Mouse (Mus musculus) limb, embryonic 15.5 days (tissue): ENCODE measurements around the gene Slc25a13. TPM values are rescaled to one million over a fixed set of nuclear protein-coding genes. Genes with fewer than 3 reads are reported as not detected.

Experiments used
- ATAC-seq: fragments of 200-750 bp; cut with Nextera tagmentation; 2 replicates; pipeline ENCODE4 v1.8.0; 2017; ENCODE audit warnings: low read depth, moderate TSS enrichment; ENCODE audit not compliant: insufficient number of reproducible peaks, low FRiP score, low TSS enrichment
- H3K27ac ChIP-seq: fragments of 300-500 bp; sonication (generic); 2 replicates; pipeline ENCODE4 v1.5.1; 2015; ENCODE audit warnings: moderate library complexity, mild to moderate bottlenecking, inconsistent platforms
- H3K27me3 ChIP-seq: fragments of 300-500 bp; sonication (generic); 2 replicates; pipeline ENCODE4 v1.6.1; 2015; ENCODE audit warnings: inconsistent platforms
- H3K36me3 ChIP-seq: fragments of 300-500 bp; sonication (generic); 2 replicates; pipeline ENCODE4 v1.6.1; 2015; ENCODE audit warnings: inconsistent platforms
- H3K4me1 ChIP-seq: fragments of 300-500 bp; sonication (generic); 2 replicates; pipeline ENCODE4 v1.6.1; 2015; ENCODE audit warnings: inconsistent platforms
- H3K4me2 ChIP-seq: fragments of 300-500 bp; sonication (generic); 2 replicates; pipeline ENCODE4 v1.6.1; 2015; ENCODE audit warnings: mild to moderate bottlenecking, inconsistent platforms
- H3K4me3 ChIP-seq: fragments of 300-500 bp; sonication (generic); 2 replicates; pipeline ENCODE4 v1.5.1; 2015; ENCODE audit warnings: mild to moderate bottlenecking, inconsistent platforms
- H3K9ac ChIP-seq: fragments of 300-500 bp; sonication (generic); 2 replicates; pipeline ENCODE4 v1.6.1; 2015; ENCODE audit warnings: inconsistent platforms
- H3K9me3 ChIP-seq: fragments of 300-500 bp; sonication (generic); 2 replicates; pipeline ENCODE4 v1.6.1; 2016; ENCODE audit warnings: inconsistent platforms
- WGBS: fragments of 180-500 bp; shearing (Covaris S2); methylation state at CpG from one replicate; pipeline ENCODE4 v1.1.7; 2015; 5-methylcytosine and 5-hydroxymethylcytosine counted together
- polyA plus RNA-seq: library from polyadenylated mRNA; unstranded; fragments of >200 nt; fragmentation: Nextera tagmentation; extraction: Ambion mirVana; gene quantifications from 2 replicates; pipeline ENCODE4 v1.2.1, GENCODE M21; 2015

Gene Slc25a13
- polyA plus RNA-seq, 1 experiment from 2014 or later: 17.2 TPM

- H3K4me1 ChIP-seq: no peaks in the 10 kb centered on the region
- no peak overlapping the region for H3K9ac ChIP-seq
- H3K4me2 ChIP-seq: no peak overlapping the region
- no peak overlapping the region for H3K27ac ChIP-seq
- WGBS: 88% methylated on average over 6 of the region's 6 CpGs
- H3K9me3 ChIP-seq: no peaks in the 10 kb centered on the region
- no peak overlapping the region for H3K4me3 ChIP-seq
- H3K27me3 ChIP-seq: no peaks in the 10 kb centered on the region
- peaks cover 2% of the 10 kb centered on the region; the same call in 1 of the 2 replicates for H3K36me3 ChIP-seq
- no peak for ATAC-seq
Observed at GRCm38 (mm10) chr6:6067201-6067600, 149.8 kb downstream of the Slc25a13 start.

DNA sequence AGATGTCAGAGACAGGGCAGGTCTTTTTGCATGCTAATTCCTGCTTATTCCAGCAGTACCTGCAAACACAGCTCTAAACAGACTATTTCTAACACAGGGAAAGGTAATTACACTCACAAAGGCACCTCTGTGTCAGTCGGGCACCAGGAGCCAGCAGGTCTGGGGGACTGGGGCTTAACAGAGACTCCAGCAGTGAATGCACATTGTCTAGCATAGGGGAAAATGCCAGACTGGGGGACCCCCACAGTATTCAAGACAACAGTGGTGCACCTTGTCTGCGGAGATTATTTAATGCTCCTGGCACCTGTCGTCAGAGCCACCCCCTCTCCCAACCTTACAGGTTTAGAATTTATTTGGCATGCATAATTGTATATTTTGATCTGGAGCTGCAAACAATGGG lies 158.4 kb downstream of the Slc25a13 start:
- Histone ChIP-seq H3K4me1 (no peaks in the 10 kb centered on the region), H3K27me3 (no peaks in the 10 kb centered on the region), H3K36me3 (no peaks in the 10 kb centered on the region), H3K9me3 (no peaks in the 10 kb centered on the region), H3K9ac (no peak overlapping the region), H3K27ac (no peak overlapping the region), H3K4me3 (no peak overlapping the region), H3K4me2 (no peak overlapping the region)
- ATAC-seq: no peak
- WGBS: 38% methylated on average over 3 of the region's 3 CpGs

- Histone ChIP-seq H3K9me3 (no peaks in the 10 kb centered on the region), H3K36me3 (no peaks in the 10 kb centered on the region), H3K27ac (no peak overlapping the region), H3K4me1 (no peaks in the 10 kb centered on the region), H3K4me2 (no peak overlapping the region), H3K9ac (no peak overlapping the region), H3K27me3 (no peaks in the 10 kb centered on the region), H3K4me3 (no peak overlapping the region)
- 44% methylated on average over 3 of the region's 3 CpGs for WGBS
- ATAC-seq: no peak
Observed at GRCm38 (mm10) chr6:6053946-6054345, 163.0 kb downstream of the Slc25a13 start.

- H3K9ac ChIP-seq: no peak overlapping the region
- no peaks in the 10 kb centered on the region for H3K27me3 ChIP-seq
- no peaks in the 10 kb centered on the region for H3K36me3 ChIP-seq
- H3K4me1 ChIP-seq: no peaks in the 10 kb centered on the region
- no peak for ATAC-seq
- no peak overlapping the region for H3K27ac ChIP-seq
- no peak overlapping the region for H3K4me2 ChIP-seq
- 62% methylated on average over 11 of the region's 11 CpGs for WGBS
- no peak overlapping the region for H3K4me3 ChIP-seq
- no peaks in the 10 kb centered on the region for H3K9me3 ChIP-seq
Observed at GRCm38 (mm10) chr6:6052696-6053095, 164.3 kb downstream of the Slc25a13 start.

DNA sequence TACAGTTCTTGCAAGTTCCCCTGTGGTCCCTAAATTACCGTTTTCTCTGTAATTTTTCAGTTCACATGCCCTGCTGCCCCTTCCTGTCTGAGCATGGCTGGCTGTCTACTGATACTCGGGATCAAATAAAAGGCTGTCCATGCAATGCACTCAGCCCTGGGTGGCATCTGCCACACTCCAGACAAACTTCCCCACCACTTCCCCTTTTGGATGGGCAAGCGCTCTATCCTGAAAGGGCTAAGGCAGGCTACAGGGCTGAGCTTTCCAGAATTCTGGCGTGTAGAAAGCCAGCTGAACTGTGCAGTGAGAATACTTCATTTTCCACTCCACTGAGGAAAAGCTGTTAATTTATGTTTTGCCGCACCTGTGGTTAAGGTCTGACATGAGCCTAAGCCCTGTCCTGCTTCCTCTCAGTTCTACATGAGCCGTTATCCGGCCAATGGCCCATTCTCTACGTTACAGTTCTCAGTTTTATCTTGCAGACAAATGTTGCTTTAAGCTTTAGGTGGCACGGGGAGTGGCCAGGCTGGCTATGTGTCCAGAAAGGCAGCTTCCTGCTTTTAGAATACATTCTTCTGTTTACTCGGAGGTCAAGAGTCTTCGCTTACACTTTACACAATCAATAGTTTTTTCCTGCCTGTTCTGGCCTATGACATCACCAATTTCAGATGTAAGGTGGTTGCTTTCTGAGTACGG lies 170.1 kb downstream of the Slc25a13 start:
- ATAC-seq: no peak
- H3K9me3 ChIP-seq: no peaks in the 10 kb centered on the region
- WGBS: 56% methylated on average over 12 of the region's 12 CpGs
- no peak overlapping the region for H3K4me3 ChIP-seq
- H3K27me3 ChIP-seq: no peaks in the 10 kb centered on the region
- no peak overlapping the region for H3K9ac ChIP-seq
- H3K27ac ChIP-seq: no peak overlapping the region
- H3K4me2 ChIP-seq: no peak overlapping the region
- no peaks in the 10 kb centered on the region for H3K36me3 ChIP-seq
- H3K4me1 ChIP-seq: 0 out of 2 replicates have a peak, but pooled peaks cover 3% of the 10 kb centered on the region

GRCm38 (mm10) chr6:6038773-6039550 lies 178.0 kb downstream of the Slc25a13 start:
- Histone ChIP-seq H3K9me3 (no peaks in the 10 kb centered on the region), H3K27ac (peak overlapping the region; percentile 81), H3K36me3 (no peaks in the 10 kb centered on the region), H3K4me3 (no peak overlapping the region), H3K9ac (no peak overlapping the region), H3K27me3 (peaks cover 8% of the 10 kb centered on the region; the same call in 1 of the 2 replicates), H3K4me1 (peaks cover 13% of the 10 kb centered on the region; the same call in 1 of the 2 replicates), H3K4me2 (peak overlapping the region; percentile 24; the same call in 1 of the 2 replicates)
- ATAC-seq: peak; percentile 74; the same call in 1 of the 2 replicates
- 26% methylated on average over 18 of the region's 18 CpGs for WGBS

GRCm38 (mm10) chr6:6027664-6028063 lies 189.3 kb downstream of the Slc25a13 start:
- Histone ChIP-seq H3K27me3 (peaks cover 8% of the 10 kb centered on the region), H3K4me3 (no peak overlapping the region), H3K9me3 (no peaks in the 10 kb centered on the region), H3K9ac (no peak overlapping the region), H3K27ac (no peak overlapping the region), H3K4me1 (peaks cover 2% of the 10 kb centered on the region; the same call in 1 of the 2 replicates), H3K4me2 (no peak overlapping the region), H3K36me3 (no peaks in the 10 kb centered on the region)
- WGBS: 38% methylated on average over 6 of the region's 6 CpGs
- no peak for ATAC-seq

- no peaks in the 10 kb centered on the region for H3K36me3 ChIP-seq
- no peak overlapping the region for H3K4me2 ChIP-seq
- H3K27ac ChIP-seq: no peak overlapping the region
- no peak overlapping the region for H3K9ac ChIP-seq
- H3K27me3 ChIP-seq: peaks cover 3% of the 10 kb centered on the region; the same call in 1 of the 2 replicates
- 63% methylated on average over 6 of the region's 6 CpGs for WGBS
- H3K9me3 ChIP-seq: no peaks in the 10 kb centered on the region
- no peak overlapping the region for H3K4me3 ChIP-seq
- no peak for ATAC-seq
- peaks cover 2% of the 10 kb centered on the region; the same call in 1 of the 2 replicates for H3K4me1 ChIP-seq
Observed at GRCm38 (mm10) chr6:6023976-6024375, 193.0 kb downstream of the Slc25a13 start.

- Histone ChIP-seq H3K9me3 (no peaks in the 10 kb centered on the region), H3K4me3 (no peak overlapping the region), H3K36me3 (no peaks in the 10 kb centered on the region), H3K4me1 (no peaks in the 10 kb centered on the region; the same call in 1 of the 2 replicates), H3K9ac (no peak overlapping the region), H3K4me2 (no peak overlapping the region), H3K27ac (no peak overlapping the region), H3K27me3 (no peaks in the 10 kb centered on the region)
- 29% methylated on average over 9 of the region's 9 CpGs for WGBS
- no peak for ATAC-seq
Observed at GRCm38 (mm10) chr6:6016931-6017330, 200.0 kb downstream of the Slc25a13 start.

GRCm38 (mm10) chr6:6015616-6016015 lies 201.4 kb downstream of the Slc25a13 start:
- no peak overlapping the region for H3K9ac ChIP-seq
- no peaks in the 10 kb centered on the region for H3K9me3 ChIP-seq
- H3K4me2 ChIP-seq: no peak overlapping the region
- no peak for ATAC-seq
- no peak overlapping the region for H3K27ac ChIP-seq
- 48% methylated on average over 15 of the region's 15 CpGs for WGBS
- H3K27me3 ChIP-seq: no peaks in the 10 kb centered on the region
- H3K4me3 ChIP-seq: no peak overlapping the region
- no peaks in the 10 kb centered on the region; the same call in 1 of the 2 replicates for H3K4me1 ChIP-seq
- no peaks in the 10 kb centered on the region for H3K36me3 ChIP-seq

GRCm38 (mm10) chr6:6011364-6011763 lies 205.6 kb downstream of the Slc25a13 start:
- Histone ChIP-seq H3K27me3 (no peaks in the 10 kb centered on the region), H3K4me2 (no peak overlapping the region), H3K36me3 (no peaks in the 10 kb centered on the region), H3K4me1 (0 out of 2 replicates have a peak, but pooled peaks cover under 1% of the 10 kb centered on the region), H3K4me3 (no peak overlapping the region), H3K9me3 (no peaks in the 10 kb centered on the region), H3K27ac (no peak overlapping the region), H3K9ac (no peak overlapping the region)
- WGBS: 80% methylated on average over 2 of the region's 2 CpGs
- no peak for ATAC-seq
